Mouse (Mus musculus) lung, embryonic 15.5 days (tissue): Measurements from ENCODE around the gene Agtr1a. TPM values are rescaled to one million over a fixed set of nuclear protein-coding genes. Genes with fewer than 3 reads are reported as not detected.

Source experiments
- ATAC-seq: fragments of 200-750 bp; cut with Nextera tagmentation; 2 replicates; pipeline ENCODE4 v1.8.0; 2017; ENCODE audit warnings: moderate number of reproducible peaks, borderline replicate concordance; ENCODE audit not compliant: low FRiP score, low TSS enrichment; ENCODE audit errors: extremely low read depth
- H3K27ac ChIP-seq: fragments of 300-500 bp; sonication (generic); 2 replicates; pipeline ENCODE4 v1.5.1; 2015; ENCODE audit warnings: moderate library complexity, mild to moderate bottlenecking, inconsistent platforms
- H3K27me3 ChIP-seq: fragments of 300-500 bp; sonication (generic); 2 replicates; pipeline ENCODE4 v1.6.1; 2015; ENCODE audit warnings: inconsistent platforms
- H3K36me3 ChIP-seq: fragments of 300-500 bp; sonication (generic); 2 replicates; pipeline ENCODE4 v1.6.1; 2015; ENCODE audit warnings: inconsistent platforms
- H3K4me1 ChIP-seq: fragments of 300-500 bp; sonication (generic); 2 replicates; pipeline ENCODE4 v1.6.1; 2015; ENCODE audit warnings: inconsistent platforms
- H3K4me2 ChIP-seq: fragments of 300-500 bp; sonication (generic); 2 replicates; pipeline ENCODE4 v1.6.1; 2015; ENCODE audit warnings: inconsistent platforms, mild to moderate bottlenecking, moderate library complexity
- H3K4me3 ChIP-seq: fragments of 300-500 bp; sonication (generic); 2 replicates; pipeline ENCODE4 v1.5.1; 2015; ENCODE audit warnings: mild to moderate bottlenecking, inconsistent platforms
- H3K9ac ChIP-seq: fragments of 300-500 bp; sonication (generic); 2 replicates; pipeline ENCODE4 v1.6.1; 2015; ENCODE audit warnings: inconsistent platforms
- H3K9me3 ChIP-seq: fragments of 300-500 bp; sonication (generic); 2 replicates; pipeline ENCODE4 v1.6.1; 2016; ENCODE audit warnings: inconsistent platforms
- WGBS: fragments of 180-500 bp; shearing (Covaris S2); methylation state at CpG from one replicate; pipeline ENCODE4 v1.1.7; 2015; 5-methylcytosine and 5-hydroxymethylcytosine counted together
- polyA plus RNA-seq: library from polyadenylated mRNA; unstranded; fragments of >200 nt; fragmentation: Nextera tagmentation; extraction: Ambion mirVana; gene quantifications from 2 replicates; pipeline ENCODE4 v1.2.1, GENCODE M21; 2015

Gene Agtr1a
- polyA plus RNA-seq, 1 experiment from 2014 or later = 5.5 TPM

DNA sequence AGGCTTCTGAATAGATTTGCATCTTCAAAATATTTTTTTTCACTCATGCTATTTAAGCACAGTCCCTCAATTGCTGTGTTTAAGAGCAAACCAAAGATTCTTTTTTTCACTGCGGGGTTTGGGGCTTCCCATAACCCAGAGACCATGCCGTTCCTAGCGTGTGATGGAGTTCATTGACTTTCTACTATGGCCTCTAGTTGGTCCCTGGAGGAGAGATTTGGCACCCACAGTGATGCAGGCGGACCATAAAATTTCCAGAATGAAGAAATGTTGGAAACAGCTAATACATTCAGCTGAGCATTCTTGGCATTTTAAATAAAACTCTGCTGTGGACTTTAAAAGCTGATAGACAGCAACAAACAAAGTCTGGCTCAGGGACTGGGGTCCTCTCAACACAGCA lies 90.8 kb downstream of the Agtr1a start:
- Histone ChIP-seq H3K4me3 (no peak overlapping the region), H3K9ac (no peak overlapping the region), H3K27ac (no peak overlapping the region), H3K27me3 (no peaks in the 10 kb centered on the region), H3K9me3 (no peaks in the 10 kb centered on the region), H3K4me1 (no peaks in the 10 kb centered on the region), H3K36me3 (no peaks in the 10 kb centered on the region), H3K4me2 (no peak overlapping the region)
- ATAC-seq = no peak
- WGBS = 75% methylated on average over 4 of the region's 4 CpGs

DNA sequence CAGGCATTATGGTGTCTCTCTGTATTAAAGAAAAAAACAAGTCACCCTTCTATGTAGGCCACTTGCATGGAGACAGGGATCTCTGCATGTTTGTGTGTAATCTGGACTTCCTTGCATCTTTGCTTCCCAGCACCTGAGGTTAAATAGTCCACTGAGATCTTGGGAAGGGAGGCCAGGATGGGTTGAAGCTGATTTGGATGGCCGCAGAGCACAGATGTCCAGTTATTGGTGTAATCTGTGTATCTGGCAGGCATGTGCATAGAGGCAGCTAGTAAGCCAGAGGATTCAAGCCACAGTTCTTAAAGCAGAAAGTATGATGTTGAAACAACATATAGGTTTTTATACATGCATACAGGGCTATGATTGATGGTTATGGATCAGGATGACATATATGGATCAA lies 91.2 kb downstream of the Agtr1a start:
- no peak overlapping the region for H3K4me2 ChIP-seq
- H3K27ac ChIP-seq = no peak overlapping the region
- no peak overlapping the region for H3K9ac ChIP-seq
- no peak for ATAC-seq
- H3K4me3 ChIP-seq = no peak overlapping the region
- no peaks in the 10 kb centered on the region for H3K36me3 ChIP-seq
- no peaks in the 10 kb centered on the region for H3K9me3 ChIP-seq
- WGBS = 85% methylated on average over 1 of the region's 1 CpGs
- H3K27me3 ChIP-seq = no peaks in the 10 kb centered on the region
- no peaks in the 10 kb centered on the region for H3K4me1 ChIP-seq

Other genes with a start within 250 kb of the Agtr1a start
- gene Mboat1, start 200.0 kb upstream of the Agtr1a start, polyA plus RNA-seq = 24.7 and 29.4 TPM in 2 replicates
- 204 and 211 TPM in 2 replicates for gene Uqcrfs1, start 208.9 kb downstream of the Agtr1a start, polyA plus RNA-seq